Mouse (Mus musculus): ENCODE measurements around the gene Fth1. TPM values are rescaled to one million over a fixed set of nuclear protein-coding genes. Genes with fewer than 3 reads are reported as not detected.
A peak's percentile ranks its signal among the peaks of the same experiment; 100 is the strongest.
"Not testable (repeated sequence)": the region's sequence is repeated elsewhere in the genome, so short reads cannot be mapped to it uniquely, and the experiment has no call there.

The Fth1 gene
- 1,535 and 1,618 TPM in 2 replicates for polyA plus RNA-seq (2015; fragmentation: Nextera tagmentation; extraction: Ambion mirVana)

GRCm38 (mm10) chr19:9980258-9980657 is at the start of gene Fth1:
Gene Fth1, plus strand, starts transcription at chr19:9980598.
- peaks cover 14% of the 10 kb centered on the region for H3K36me3 ChIP-seq
- H3K27ac ChIP-seq = no peak within 1 kb of the TSS
- H3K4me2 ChIP-seq = peak within 1 kb of the TSS; percentile 87; the same call in 1 of the 2 replicates
- 92% methylated on average over 4 of the region's 4 CpGs for WGBS
- H3K9ac ChIP-seq = 0 out of 2 replicates have a peak within 1 kb of the TSS, but pooled peaks have one; percentile 73
- H3K4me1 ChIP-seq (replicated peaks) = peaks cover 24% of the 10 kb centered on the region
- no peaks in the 10 kb centered on the region for H3K9me3 ChIP-seq
- H3K27me3 ChIP-seq = no peaks in the 10 kb centered on the region
- ATAC-seq (ENCODE audit: low FRiP score) = no peak
- no peak within 1 kb of the TSS; the same call in 1 of the 2 replicates for H3K4me3 ChIP-seq

GRCm38 (mm10) chr19:9931167-9931607 is 49.2 kb upstream of the Fth1 start:
- not testable (repeated sequence) for H3K9me3 ChIP-seq; ATAC-seq (ENCODE audit: low FRiP score); H3K27ac ChIP-seq; H3K4me1 ChIP-seq (replicated peaks); H3K4me2 ChIP-seq; H3K9ac ChIP-seq; H3K27me3 ChIP-seq; H3K36me3 ChIP-seq; H3K4me3 ChIP-seq
- 88% methylated on average over 2 of the region's 2 CpGs for WGBS

GRCm38 (mm10) chr19:9933908-9934307 is 46.5 kb upstream of the Fth1 start:
- WGBS = 74% methylated on average over 2 of the region's 2 CpGs

GRCm38 (mm10) chr19:9936579-9936978 is 43.8 kb upstream of the Fth1 start:
- Histone ChIP-seq H3K36me3 (no peaks in the 10 kb centered on the region), H3K27me3 (no peaks in the 10 kb centered on the region), H3K9me3 (no peaks in the 10 kb centered on the region), H3K27ac (no peak overlapping the region), H3K4me1 (replicated peaks) (0 out of 2 replicates have a peak, but pooled peaks cover 4% of the 10 kb centered on the region), H3K9ac (no peak overlapping the region), H3K4me2 (no peak overlapping the region), H3K4me3 (no peak overlapping the region)
- no peak for ATAC-seq (ENCODE audit: low FRiP score)
- WGBS = 66% methylated on average over 5 of the region's 5 CpGs

More at GRCm38 (mm10) chr19:9933908-9934307, 46.5 kb upstream of the Fth1 start:
- Histone ChIP-seq H3K36me3 (no peaks in the 10 kb centered on the region), H3K4me1 (replicated peaks) (no peaks in the 10 kb centered on the region), H3K4me3 (no peak overlapping the region), H3K4me2 (no peak overlapping the region), H3K9me3 (no peaks in the 10 kb centered on the region), H3K9ac (no peak overlapping the region), H3K27me3 (no peaks in the 10 kb centered on the region), H3K27ac (no peak overlapping the region)
- no peak for ATAC-seq (ENCODE audit: low FRiP score)

- Histone ChIP-seq H3K4me3 (no peak overlapping the region), H3K9me3 (no peaks in the 10 kb centered on the region), H3K36me3 (no peaks in the 10 kb centered on the region), H3K27me3 (no peaks in the 10 kb centered on the region), H3K4me1 (replicated peaks) (0 out of 2 replicates have a peak, but pooled peaks cover 4% of the 10 kb centered on the region), H3K9ac (no peak overlapping the region), H3K4me2 (no peak overlapping the region), H3K27ac (no peak overlapping the region)
- WGBS = 71% methylated on average over 5 of the region's 5 CpGs
- ATAC-seq (ENCODE audit: low FRiP score) = no peak
Measured at GRCm38 (mm10) chr19:9937428-9937827, 43.0 kb upstream of the Fth1 start.

GRCm38 (mm10) chr19:9938156-9938823 is 42.1 kb upstream of the Fth1 start:
- 0 out of 2 replicates have a peak, but pooled peaks cover 4% of the 10 kb centered on the region for H3K4me1 ChIP-seq (replicated peaks)

GRCm38 (mm10) chr19:9938824-9939303 is 41.5 kb upstream of the Fth1 start:
- H3K36me3 ChIP-seq = no peaks in the 10 kb centered on the region
- H3K4me2 ChIP-seq = no peak overlapping the region
- H3K4me1 ChIP-seq (replicated peaks) = 0 out of 2 replicates have a peak, but pooled peaks cover 4% of the 10 kb centered on the region
- H3K27me3 ChIP-seq = no peaks in the 10 kb centered on the region
- WGBS = 79% methylated on average over 13 of the region's 13 CpGs
- ATAC-seq (ENCODE audit: low FRiP score) = no peak
- no peak overlapping the region for H3K4me3 ChIP-seq
- H3K9me3 ChIP-seq = no peaks in the 10 kb centered on the region
- H3K27ac ChIP-seq = no peak overlapping the region
- no peak overlapping the region for H3K9ac ChIP-seq

More at GRCm38 (mm10) chr19:9938156-9938823, 42.1 kb upstream of the Fth1 start:
- Histone ChIP-seq H3K4me2 (no peak overlapping the region), H3K9ac (no peak overlapping the region), H3K27me3 (no peaks in the 10 kb centered on the region), H3K27ac (no peak overlapping the region), H3K36me3 (no peaks in the 10 kb centered on the region), H3K4me3 (no peak overlapping the region), H3K9me3 (no peaks in the 10 kb centered on the region)
- WGBS = 77% methylated on average over 6 of the region's 6 CpGs
- no peak for ATAC-seq (ENCODE audit: low FRiP score)

GRCm38 (mm10) chr19:9939841-9940240 is 40.6 kb upstream of the Fth1 start:
- Histone ChIP-seq H3K9ac (no peak overlapping the region), H3K4me1 (replicated peaks) (0 out of 2 replicates have a peak, but pooled peaks cover 4% of the 10 kb centered on the region), H3K27me3 (no peaks in the 10 kb centered on the region), H3K4me2 (no peak overlapping the region), H3K27ac (no peak overlapping the region), H3K36me3 (no peaks in the 10 kb centered on the region), H3K4me3 (no peak overlapping the region), H3K9me3 (no peaks in the 10 kb centered on the region)
- WGBS = 70% methylated on average over 7 of the region's 7 CpGs
- ATAC-seq (ENCODE audit: low FRiP score) = no peak

- no peak for ATAC-seq (ENCODE audit: low FRiP score)
- Histone ChIP-seq H3K36me3 (no peaks in the 10 kb centered on the region), H3K9me3 (no peaks in the 10 kb centered on the region), H3K4me2 (no peak overlapping the region), H3K4me3 (no peak overlapping the region), H3K27ac (no peak overlapping the region), H3K27me3 (no peaks in the 10 kb centered on the region), H3K9ac (no peak overlapping the region), H3K4me1 (replicated peaks) (0 out of 2 replicates have a peak, but pooled peaks cover 4% of the 10 kb centered on the region)
- WGBS = 9% methylated on average over 4 of the region's 4 CpGs
Measured at GRCm38 (mm10) chr19:9940903-9941302, 39.5 kb upstream of the Fth1 start.

GRCm38 (mm10) chr19:9941809-9942208 is 38.6 kb upstream of the Fth1 start:
- ATAC-seq (ENCODE audit: low FRiP score) = no peak
- no peak overlapping the region for H3K4me3 ChIP-seq
- no peak overlapping the region for H3K27ac ChIP-seq
- H3K9me3 ChIP-seq = no peaks in the 10 kb centered on the region
- H3K27me3 ChIP-seq = no peaks in the 10 kb centered on the region
- WGBS = 76% methylated on average over 1 of the region's 1 CpGs
- H3K9ac ChIP-seq = no peak overlapping the region
- 0 out of 2 replicates have a peak, but pooled peaks cover 4% of the 10 kb centered on the region for H3K4me1 ChIP-seq (replicated peaks)
- no peak overlapping the region for H3K4me2 ChIP-seq
- H3K36me3 ChIP-seq = no peaks in the 10 kb centered on the region

GRCm38 (mm10) chr19:9942539-9943533 is 37.6 kb upstream of the Fth1 start:
- Histone ChIP-seq H3K27ac (no peak overlapping the region), H3K36me3 (no peaks in the 10 kb centered on the region), H3K4me2 (no peak overlapping the region), H3K9me3 (no peaks in the 10 kb centered on the region), H3K9ac (no peak overlapping the region), H3K4me3 (no peak overlapping the region), H3K27me3 (no peaks in the 10 kb centered on the region), H3K4me1 (replicated peaks) (0 out of 2 replicates have a peak, but pooled peaks cover 4% of the 10 kb centered on the region)
- WGBS = 65% methylated on average over 10 of the region's 10 CpGs
- ATAC-seq (ENCODE audit: low FRiP score) = no peak

All from hindbrain, embryonic 13.5 days (tissue).